Mouse (Mus musculus): ENCODE measurements around the gene Slc6a6. TPM values are rescaled to one million over a fixed set of nuclear protein-coding genes. Genes with fewer than 3 reads are reported as not detected.

The Slc6a6 gene
- total RNA-seq, 2 experiments from 2014 or later, result 66.3 to 70.0 TPM

- intact Hi-C loops (cut with DNase I), result no loop called here
Measured at GRCm38 (mm10) chr6:91718603-91719002, 34.8 kb downstream of the Slc6a6 start.

GRCm38 (mm10) chr6:91719042-91719747 lies 35.3 kb downstream of the Slc6a6 start:
- DNase-seq, result no peak
- intact Hi-C loops (cut with DNase I), result no loop called here

More at GRCm38 (mm10) chr6:91718603-91719002, 34.8 kb downstream of the Slc6a6 start:
- no peak for DNase-seq

GRCm38 (mm10) chr6:91719865-91720533 lies 36.1 kb downstream of the Slc6a6 start:
- DNase-seq, result no peak
- intact Hi-C loops (cut with DNase I), result no loop called here

GRCm38 (mm10) chr6:91720588-91721214 lies 36.8 kb downstream of the Slc6a6 start:
- no peak for DNase-seq
- intact Hi-C loops (cut with DNase I), result no loop called here

- no peak for DNase-seq
- intact Hi-C loops (cut with DNase I), result no loop called here
Measured at GRCm38 (mm10) chr6:91721215-91721701, 37.4 kb downstream of the Slc6a6 start.

- no peak for DNase-seq
- intact Hi-C loops (cut with DNase I), result no loop called here
Measured at GRCm38 (mm10) chr6:91727361-91727760, 43.5 kb downstream of the Slc6a6 start.

GRCm38 (mm10) chr6:91728939-91729619 lies 45.2 kb downstream of the Slc6a6 start:
- DNase-seq, result no peak
- intact Hi-C loops (cut with DNase I), result no loop called here

- peak; percentile 86 to 87 for DNase-seq
- intact Hi-C loops (cut with DNase I), result no loop called here
Measured at GRCm38 (mm10) chr6:91729677-91730127, 45.8 kb downstream of the Slc6a6 start.

GRCm38 (mm10) chr6:91732138-91732537 lies 48.3 kb downstream of the Slc6a6 start:
- intact Hi-C loops (cut with DNase I), result no loop called here

GRCm38 (mm10) chr6:91736471-91736870 lies 52.6 kb downstream of the Slc6a6 start:
- intact Hi-C loops (cut with DNase I), result no loop called here
- no peak for DNase-seq

More at GRCm38 (mm10) chr6:91732138-91732537, 48.3 kb downstream of the Slc6a6 start:
- peak in 1 of 2 experiments; percentile 13 for DNase-seq

GRCm38 (mm10) chr6:91737451-91737850 lies 53.6 kb downstream of the Slc6a6 start:
- DNase-seq, result no peak
- intact Hi-C loops (cut with DNase I), result no loop called here

GRCm38 (mm10) chr6:91738058-91738457 lies 54.2 kb downstream of the Slc6a6 start:
- DNase-seq, result no peak
- intact Hi-C loops (cut with DNase I), result no loop called here

GRCm38 (mm10) chr6:91741046-91741445 lies 57.2 kb downstream of the Slc6a6 start:
- peak; percentile 40 to 55 for DNase-seq
- intact Hi-C loops (cut with DNase I), result loop anchor here (1.0 to 2.0 kb wide), 3 partner anchors 56 to 214 kb away; partner anchors contain the start of gene Slc6a6

- intact Hi-C loops (cut with DNase I), result no loop called here
- DNase-seq, result no peak
Measured at GRCm38 (mm10) chr6:91742466-91742865, 58.6 kb downstream of the Slc6a6 start.

GRCm38 (mm10) chr6:91742995-91743394 lies 59.1 kb downstream of the Slc6a6 start:
- DNase-seq, result no peak
- intact Hi-C loops (cut with DNase I), result no loop called here

- intact Hi-C loops (cut with DNase I), result no loop called here
- no peak for DNase-seq
Measured at GRCm38 (mm10) chr6:91743886-91744285, 60.0 kb downstream of the Slc6a6 start.

- no peak for DNase-seq
- intact Hi-C loops (cut with DNase I), result no loop called here
Measured at GRCm38 (mm10) chr6:91745246-91745645, 61.4 kb downstream of the Slc6a6 start.

- no peak for DNase-seq
- intact Hi-C loops (cut with DNase I), result no loop called here
Measured at GRCm38 (mm10) chr6:91745947-91746582, 62.2 kb downstream of the Slc6a6 start.

- intact Hi-C loops (cut with DNase I), result no loop called here
- DNase-seq, result no peak
Measured at GRCm38 (mm10) chr6:91746776-91747175, 62.9 kb downstream of the Slc6a6 start.

- DNase-seq, result no peak
- intact Hi-C loops (cut with DNase I), result no loop called here
Measured at GRCm38 (mm10) chr6:91750976-91751375, 67.1 kb downstream of the Slc6a6 start.
